Mouse (Mus musculus) small intestine, adult 2 months (tissue): Measurements from ENCODE around the gene Runx1.

ENCODE experiments used
- CTCF ChIP-seq: fragments of 200-500 bp; IDR thresholded peaks from 2 replicates; pipeline ENCODE4 v1.5.1; 2012; ENCODE audit warnings: low read depth, mild to moderate bottlenecking, control low read depth, inconsistent platforms, low read length, moderate library complexity, mixed read lengths; ENCODE audit not compliant: insufficient replicate concordance, insufficient read length; ENCODE audit errors: extremely low read depth
- POLR2A ChIP-seq: fragments of 200-500 bp; IDR thresholded peaks from 2 replicates; pipeline ENCODE4 v1.6.1; 2012; ENCODE audit warnings: low read depth, mild to moderate bottlenecking, control low read depth, inconsistent platforms, low read length, moderate library complexity

- no peak for TF ChIP-seq CTCF
- TF ChIP-seq POLR2A, result no peak
Observed at GRCm38 (mm10) chr16:92790601-92791000, 35.3 kb downstream of the Runx1 start.
